Mouse (Mus musculus) cerebral cortex, adult 2 months (tissue): ENCODE data around the gene Nanos2.

Experiments
- WGBS: fragments of 180-500 bp; shearing (Covaris S2); methylation state at CpG from one replicate; pipeline ENCODE4 v1.1.7; 2018; 5-methylcytosine and 5-hydroxymethylcytosine counted together

The Nanos2 gene

GRCm38 (mm10) chr7:18990601-18991295 is 3.5 kb downstream of the Nanos2 start, which contains the start of gene Mypop:
TSS of gene Mypop (plus strand) at chr7:18991245.
- WGBS: under 1% methylated on average over 37 of the region's 37 CpGs

GRCm38 (mm10) chr7:18991660-18992293 is 4.6 kb downstream of the Nanos2 start:
- WGBS: 1% methylated on average over 59 of the region's 59 CpGs

- WGBS: 3% methylated on average over 31 of the region's 31 CpGs
These were observed 5.1 kb downstream of the Nanos2 start for GRCm38 (mm10) chr7:18992294-18992675.

- WGBS: 74% methylated on average over 5 of the region's 5 CpGs
These were observed 5.8 kb downstream of the Nanos2 start for GRCm38 (mm10) chr7:18993036-18993435.

- 48% methylated on average over 9 of the region's 9 CpGs for WGBS
These were observed 11.6 kb downstream of the Nanos2 start for GRCm38 (mm10) chr7:18998835-18999234.

- 56% methylated on average over 10 of the region's 10 CpGs for WGBS
These were observed 13.2 kb downstream of the Nanos2 start for GRCm38 (mm10) chr7:19000421-19000820.

- WGBS: 53% methylated on average over 18 of the region's 18 CpGs
These were observed 14.0 kb downstream of the Nanos2 start for GRCm38 (mm10) chr7:19001066-19001806.

- WGBS: 72% methylated on average over 3 of the region's 3 CpGs
These were observed 14.5 kb downstream of the Nanos2 start for GRCm38 (mm10) chr7:19001807-19002085.

- WGBS: 15% methylated on average over 4 of the region's 4 CpGs
These were observed 14.9 kb downstream of the Nanos2 start for GRCm38 (mm10) chr7:19002115-19002514.

GRCm38 (mm10) chr7:19002848-19003498 is 15.8 kb downstream of the Nanos2 start:
- under 1% methylated on average over 17 of the region's 17 CpGs for WGBS

DNA sequence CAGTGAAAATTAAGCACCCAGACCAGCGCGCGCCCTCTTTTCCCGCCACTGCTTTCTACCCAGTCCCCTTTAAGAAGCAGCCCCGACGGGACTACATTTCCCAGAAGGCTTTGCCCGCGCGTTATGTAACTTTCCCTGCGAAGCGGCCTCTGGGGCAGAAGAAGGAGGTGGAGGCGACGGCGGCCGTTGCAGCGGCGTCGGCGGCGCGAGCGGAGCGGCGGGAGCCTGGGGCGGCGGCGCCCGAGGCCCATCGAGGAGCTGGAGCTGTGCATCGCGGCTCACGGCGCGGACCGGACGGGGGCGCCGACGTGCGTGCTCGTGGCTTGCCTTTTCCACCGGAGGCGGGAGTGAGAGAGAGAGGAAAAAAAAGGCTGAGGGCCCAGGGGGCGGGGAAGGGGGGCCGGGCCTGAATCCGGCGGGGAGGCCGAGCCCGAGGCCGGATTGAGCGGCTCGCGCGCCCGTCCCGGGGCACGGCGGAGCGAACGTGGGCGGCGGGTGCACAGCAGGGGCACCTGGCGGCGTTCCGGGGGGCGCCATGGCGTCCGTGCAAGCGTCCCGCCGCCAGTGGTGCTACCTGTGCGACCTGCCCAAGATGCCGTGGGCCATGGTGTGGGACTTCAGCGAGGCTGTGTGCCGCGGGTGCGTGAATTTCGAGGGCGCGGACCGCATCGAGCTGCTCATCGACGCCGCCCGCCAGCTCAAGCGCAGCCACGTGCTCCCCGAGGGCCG is 16.9 kb downstream of the Nanos2 start, which contains the start of gene Irf2bp1:
Gene Irf2bp1, plus strand, starts transcription at position 143 of the 729 bp plus-strand sequence.
- WGBS: under 1% methylated on average over 90 of the region's 90 CpGs

GRCm38 (mm10) chr7:19004631-19005079 is 17.5 kb downstream of the Nanos2 start:
- 5% methylated on average over 34 of the region's 34 CpGs for WGBS

DNA sequence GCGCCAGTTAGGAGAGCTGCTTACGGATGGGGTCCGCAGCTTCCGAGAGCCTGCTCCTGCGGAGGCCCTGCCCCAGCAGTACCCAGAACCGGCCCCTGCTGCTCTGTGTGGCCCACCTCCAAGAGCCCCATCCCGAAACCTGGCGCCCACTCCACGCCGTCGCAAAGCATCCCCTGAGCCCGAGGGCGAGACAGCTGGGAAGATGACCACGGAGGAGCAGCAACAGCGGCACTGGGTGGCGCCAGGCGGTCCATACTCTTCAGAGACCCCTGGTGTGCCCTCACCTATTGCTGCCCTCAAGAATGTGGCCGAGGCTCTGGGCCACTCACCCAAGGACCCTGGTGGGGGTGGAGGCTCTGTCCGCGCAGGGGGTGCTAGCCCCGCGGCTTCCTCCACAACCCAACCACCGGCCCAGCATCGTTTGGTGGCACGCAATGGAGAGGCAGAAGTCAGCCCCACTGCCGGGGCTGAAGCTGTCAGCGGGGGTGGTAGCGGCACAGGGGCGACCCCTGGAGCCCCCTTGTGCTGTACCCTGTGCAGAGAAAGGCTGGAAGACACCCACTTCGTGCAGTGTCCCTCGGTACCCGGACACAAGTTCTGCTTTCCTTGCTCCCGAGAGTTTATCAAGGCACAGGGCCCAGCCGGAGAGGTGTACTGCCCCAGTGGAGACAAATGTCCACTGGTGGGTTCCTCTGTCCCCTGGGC is 18.4 kb downstream of the Nanos2 start:
- 78% methylated on average over 34 of the region's 34 CpGs for WGBS

DNA sequence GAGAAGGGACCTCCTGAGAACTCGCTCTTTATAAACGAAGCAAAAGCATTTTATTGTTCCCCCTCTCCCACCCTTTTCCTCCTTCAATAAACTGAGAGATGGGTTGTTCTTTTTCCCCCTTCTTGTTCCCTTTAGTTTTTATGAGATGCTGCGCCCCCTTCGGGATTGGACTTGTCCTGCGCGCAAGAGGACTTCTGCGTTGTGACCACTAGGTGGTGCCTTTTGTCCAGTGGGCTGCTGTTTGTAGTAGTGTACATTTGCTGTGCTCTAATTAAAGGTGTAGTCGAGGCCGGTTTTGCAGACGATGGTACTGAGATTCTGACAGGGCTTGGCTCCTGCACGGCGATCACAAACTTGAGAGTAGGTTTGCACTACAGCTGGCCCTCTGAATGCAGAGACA is 19.3 kb downstream of the Nanos2 start:
- 5% methylated on average over 12 of the region's 12 CpGs for WGBS

GRCm38 (mm10) chr7:19007026-19007977 is 20.1 kb downstream of the Nanos2 start:
- WGBS: 82% methylated on average over 13 of the region's 13 CpGs

DNA sequence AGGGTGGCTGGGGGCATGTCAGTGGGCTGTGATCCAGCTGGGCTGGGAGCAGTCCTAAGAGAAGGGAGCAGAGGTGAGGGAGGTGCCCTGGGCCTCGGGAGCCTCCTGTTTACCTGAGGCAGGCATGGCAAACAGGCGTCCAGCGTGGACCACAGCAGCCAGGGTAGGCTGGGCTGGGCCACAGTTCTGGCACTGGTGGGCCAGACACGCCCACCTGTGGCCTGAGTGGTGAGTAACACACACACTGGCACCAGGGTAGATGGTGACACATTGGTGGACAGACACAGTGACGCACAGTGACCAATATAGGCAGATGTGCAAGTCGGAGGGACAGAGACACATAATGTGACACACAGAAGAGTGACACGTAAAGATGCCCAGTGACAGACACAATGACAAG is 23.4 kb downstream of the Nanos2 start:
- WGBS: 82% methylated on average over 7 of the region's 7 CpGs

- 8% methylated on average over 31 of the region's 31 CpGs for WGBS
These were observed 24.9 kb downstream of the Nanos2 start for GRCm38 (mm10) chr7:19012025-19012621.

GRCm38 (mm10) chr7:19012882-19013281 is 25.7 kb downstream of the Nanos2 start:
- 66% methylated on average over 2 of the region's 2 CpGs for WGBS

DNA sequence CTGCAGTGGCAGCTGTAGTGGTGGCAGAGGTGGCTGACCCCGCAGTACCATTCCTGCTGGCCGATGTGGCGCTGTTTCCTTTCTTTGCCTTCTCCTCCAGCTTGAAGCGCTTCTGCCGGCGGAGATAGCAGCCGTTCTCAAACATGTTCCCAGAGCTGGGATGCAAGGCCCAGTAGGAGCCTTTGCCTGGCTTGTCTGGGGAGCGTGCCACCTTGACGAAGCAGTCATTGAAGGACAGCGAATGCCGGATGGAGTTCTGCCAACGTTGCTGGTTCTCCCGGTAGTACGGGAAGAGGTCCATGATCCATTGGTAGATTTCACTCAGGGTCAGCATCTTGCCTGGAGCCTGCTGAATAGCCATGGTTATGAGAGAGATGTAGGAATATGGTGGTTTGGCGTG is 27.3 kb downstream of the Nanos2 start:
- WGBS: 77% methylated on average over 15 of the region's 15 CpGs
